20 mouse cellular contexts compared by ENCODE assay signal in the genomic region with DNA sequence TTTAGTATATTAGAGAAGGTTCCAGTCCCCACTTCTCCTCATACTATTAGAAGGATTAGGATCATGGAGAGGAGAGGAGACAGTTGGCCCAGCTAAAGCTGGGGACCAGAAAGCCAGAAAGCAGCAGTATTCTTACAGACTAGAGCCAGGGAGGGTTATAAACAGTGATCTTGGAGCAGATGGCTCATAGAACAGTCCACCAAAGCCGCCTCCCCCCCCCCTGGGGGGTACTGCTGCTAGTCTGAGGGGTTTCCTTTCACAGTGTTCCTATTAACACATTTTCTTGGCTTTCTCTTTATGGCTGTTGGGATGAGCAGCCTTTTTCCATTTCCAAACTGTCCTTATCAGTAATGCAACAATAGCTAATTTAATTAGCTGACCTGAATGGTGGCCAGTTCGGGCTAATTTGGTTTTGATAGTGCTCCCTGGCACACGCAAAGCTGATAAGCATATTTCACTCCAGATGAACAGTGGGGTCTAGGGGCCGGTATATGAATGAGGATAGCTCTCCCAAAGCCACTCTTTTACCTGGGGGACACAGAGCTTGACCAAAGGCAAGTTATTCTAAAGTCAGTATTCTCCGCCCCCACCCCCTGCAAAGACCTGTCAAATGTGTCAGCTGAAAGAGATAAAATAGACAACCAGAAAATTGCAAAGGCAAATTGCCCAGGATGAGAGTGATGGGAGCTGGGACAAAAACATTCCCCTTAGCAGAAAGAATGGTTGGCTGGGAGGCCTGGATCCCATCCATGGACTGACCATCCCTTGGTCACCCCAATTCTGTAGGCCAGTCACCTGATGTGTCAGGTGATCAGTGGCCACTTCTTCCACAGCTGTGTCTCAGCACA.
A peak's percentile ranks its signal among the peaks of the same experiment; 100 is the strongest.
DNase-seq lines count a peak whose midpoint lies in the region; ATAC-seq lines count a peak whose summit lies in the region.
"Had no signal": no experiment of that assay in that cellular context is flagged by ENCODE, and none has a peak within 500 bp of the region (broad histone marks: within the 10 kb centered on the region; RNA-seq: fewer than 3 reads in every experiment).

No protein-coding gene starts in this region.

- no peaks in the 10 kb centered on the region for H3K36me3 ChIP-seq in forebrain, embryonic 14.5 days (ENCODE audit: control insufficient read depth, insufficient read depth, low read length)
- no peaks in the 10 kb centered on the region for H3K36me3 ChIP-seq in forebrain, embryonic 11.5 days (ENCODE audit: control insufficient read depth, insufficient read depth, low read length)
- H3K36me3 ChIP-seq in midbrain, embryonic 11.5 days (ENCODE audit: control insufficient read depth, insufficient read depth, low read length) = no peaks in the 10 kb centered on the region
- no peaks in the 10 kb centered on the region; the same call in 1 of the 2 replicates for H3K36me3 ChIP-seq in midbrain, embryonic 16.5 days (ENCODE audit: control insufficient read depth, insufficient read depth, low read length)
- H3K36me3 ChIP-seq in forebrain, embryonic 16.5 days (ENCODE audit: control insufficient read depth, insufficient read depth) = no peaks in the 10 kb centered on the region; the same call in 1 of the 2 replicates
- H3K36me3 ChIP-seq in hindbrain, embryonic 16.5 days (ENCODE audit: control insufficient read depth, insufficient read depth, low read length) = no peaks in the 10 kb centered on the region
- H3K36me3 ChIP-seq in heart, embryonic 11.5 days (ENCODE audit: control insufficient read depth, insufficient read depth, low read length) = no peaks in the 10 kb centered on the region
- H3K36me3 ChIP-seq: heart, embryonic 10.5 days; limb, embryonic 13.5 days; lung, embryonic 15.5 days had no signal

- no peaks in the 10 kb centered on the region for H3K9me3 ChIP-seq in forebrain, embryonic 14.5 days (replicated peaks; ENCODE audit: control insufficient read depth, low read length)
- no peaks in the 10 kb centered on the region for H3K9me3 ChIP-seq in forebrain, embryonic 11.5 days (ENCODE audit: control insufficient read depth, low read length)
- H3K9me3 ChIP-seq in midbrain, embryonic 11.5 days (ENCODE audit: control insufficient read depth, low read length) = no peaks in the 10 kb centered on the region
- no peaks in the 10 kb centered on the region for H3K9me3 ChIP-seq in midbrain, embryonic 16.5 days (replicated peaks; ENCODE audit: control insufficient read depth, low read length, poor library complexity, severe bottlenecking)
- no peaks in the 10 kb centered on the region for H3K9me3 ChIP-seq in forebrain, embryonic 16.5 days (ENCODE audit: control insufficient read depth, low read length)
- no peaks in the 10 kb centered on the region for H3K9me3 ChIP-seq in hindbrain, embryonic 16.5 days (ENCODE audit: control insufficient read depth, low read length)
- no peaks in the 10 kb centered on the region for H3K9me3 ChIP-seq in heart, embryonic 11.5 days (replicated peaks; ENCODE audit: control insufficient read depth, low read length)
- H3K9me3 ChIP-seq: embryonic facial prominence, embryonic 15.5 days; heart, embryonic 10.5 days; limb, embryonic 13.5 days; lung, embryonic 15.5 days had no signal

- DNase-seq in forebrain, embryonic 14.5 days (ENCODE audit: low spot score) = peak; percentile 68
- DNase-seq in forebrain, embryonic 11.5 days (ENCODE audit: low spot score) = no peak
- no peak for DNase-seq in midbrain, embryonic 11.5 days (ENCODE audit: low spot score, missing footprints)
- no peak for DNase-seq in urinary bladder, postnatal 14 days (ENCODE audit: low spot score)
- DNase-seq: B cell, adult 2 months; cerebellum, adult 9-11 months; gastrocnemius, adult 2 months; heart, postnatal 10 days; kidney, adult 2 months; lung, postnatal 4 days; right cerebral cortex, postnatal 25 days had no signal

- no peak overlapping the region for H3K4me2 ChIP-seq in forebrain, embryonic 14.5 days (ENCODE audit: low read length)
- no peak overlapping the region for H3K4me2 ChIP-seq in forebrain, embryonic 11.5 days (ENCODE audit: low read depth, low read length, severe bottlenecking)
- no peak overlapping the region for H3K4me2 ChIP-seq in midbrain, embryonic 11.5 days
- no peak overlapping the region for H3K4me2 ChIP-seq in midbrain, embryonic 16.5 days (ENCODE audit: low read length)
- H3K4me2 ChIP-seq in forebrain, embryonic 16.5 days (ENCODE audit: low read length) = no peak overlapping the region
- H3K4me2 ChIP-seq in hindbrain, embryonic 16.5 days (ENCODE audit: low read length) = no peak overlapping the region
- no peak overlapping the region for H3K4me2 ChIP-seq in heart, embryonic 11.5 days
- H3K4me2 ChIP-seq: embryonic facial prominence, embryonic 15.5 days; limb, embryonic 13.5 days; lung, embryonic 15.5 days had no signal

- peak; percentile 63; the same call in 1 of the 2 replicates for ATAC-seq in forebrain, embryonic 14.5 days
- no peak for ATAC-seq in forebrain, embryonic 11.5 days (replicated peaks; ENCODE audit: low FRiP score)
- ATAC-seq in midbrain, embryonic 11.5 days (ENCODE audit: low FRiP score) = 0 out of 2 replicates have a peak, but pooled peaks have one; percentile 19
- ATAC-seq in midbrain, embryonic 16.5 days = no peak
- peak; percentile 83 for ATAC-seq in forebrain, embryonic 16.5 days
- ATAC-seq in hindbrain, embryonic 16.5 days = peak; percentile 79
- no peak for ATAC-seq in heart, embryonic 11.5 days (replicated peaks; ENCODE audit: insufficient number of reproducible peaks, low FRiP score, low TSS enrichment)

- H3K27me3 ChIP-seq in forebrain, embryonic 14.5 days (replicated peaks; ENCODE audit: control insufficient read depth, insufficient read depth, low read length) = no peaks in the 10 kb centered on the region
- H3K27me3 ChIP-seq in forebrain, embryonic 11.5 days (ENCODE audit: control insufficient read depth, insufficient read depth, low read length) = no peaks in the 10 kb centered on the region
- no peaks in the 10 kb centered on the region for H3K27me3 ChIP-seq in midbrain, embryonic 11.5 days (ENCODE audit: control insufficient read depth, insufficient read depth, low read length)
- H3K27me3 ChIP-seq in midbrain, embryonic 16.5 days (ENCODE audit: control insufficient read depth, insufficient read depth, low read depth, low read length) = no peaks in the 10 kb centered on the region
- no peaks in the 10 kb centered on the region for H3K27me3 ChIP-seq in forebrain, embryonic 16.5 days (replicated peaks; ENCODE audit: control insufficient read depth, insufficient read depth, low read length)
- H3K27me3 ChIP-seq in hindbrain, embryonic 16.5 days (replicated peaks; ENCODE audit: control insufficient read depth, insufficient read depth, low read length) = no peaks in the 10 kb centered on the region
- H3K27me3 ChIP-seq in heart, embryonic 11.5 days (ENCODE audit: control insufficient read depth, insufficient read depth, low read length) = no peaks in the 10 kb centered on the region
- H3K27me3 ChIP-seq: embryonic facial prominence, embryonic 15.5 days; limb, embryonic 13.5 days; lung, embryonic 15.5 days had no signal

- H3K4me3 ChIP-seq in forebrain, embryonic 14.5 days (ENCODE audit: low read depth, low read length) = no peak overlapping the region
- H3K4me3 ChIP-seq in forebrain, embryonic 11.5 days (ENCODE audit: low read depth, low read length) = no peak overlapping the region
- H3K4me3 ChIP-seq in midbrain, embryonic 11.5 days (ENCODE audit: low read depth, low read length) = no peak overlapping the region
- no peak overlapping the region for H3K4me3 ChIP-seq in midbrain, embryonic 16.5 days (ENCODE audit: low read depth, low read length)
- H3K4me3 ChIP-seq in forebrain, embryonic 16.5 days (replicated peaks; ENCODE audit: low read length) = no peak overlapping the region
- no peak overlapping the region for H3K4me3 ChIP-seq in hindbrain, embryonic 16.5 days (ENCODE audit: low read length)
- no peak overlapping the region for H3K4me3 ChIP-seq in heart, embryonic 11.5 days (ENCODE audit: low read depth, low read length)
- H3K4me3 ChIP-seq: embryonic facial prominence, embryonic 15.5 days; gastrocnemius, adult 2 months; heart, embryonic 10.5 days; limb, embryonic 13.5 days; lung, embryonic 15.5 days had no signal

- no peaks in the 10 kb centered on the region for H3K4me1 ChIP-seq in forebrain, embryonic 14.5 days (ENCODE audit: control insufficient read depth, insufficient read depth, low read length)
- H3K4me1 ChIP-seq in forebrain, embryonic 11.5 days (replicated peaks; ENCODE audit: control insufficient read depth, insufficient read depth, low read length) = no peaks in the 10 kb centered on the region
- no peaks in the 10 kb centered on the region for H3K4me1 ChIP-seq in midbrain, embryonic 11.5 days (ENCODE audit: control insufficient read depth, insufficient read depth, low read length)
- peaks cover 6% of the 10 kb centered on the region for H3K4me1 ChIP-seq in midbrain, embryonic 16.5 days (ENCODE audit: control insufficient read depth, insufficient read depth, low read length)
- peaks cover 4% of the 10 kb centered on the region; the same call in 1 of the 2 replicates for H3K4me1 ChIP-seq in forebrain, embryonic 16.5 days (replicated peaks; ENCODE audit: control insufficient read depth, insufficient read depth, low read length)
- no peaks in the 10 kb centered on the region; the same call in 1 of the 2 replicates for H3K4me1 ChIP-seq in hindbrain, embryonic 16.5 days (ENCODE audit: control insufficient read depth, insufficient read depth, low read depth, low read length)
- no peaks in the 10 kb centered on the region for H3K4me1 ChIP-seq in heart, embryonic 11.5 days (ENCODE audit: control insufficient read depth, insufficient read depth, low read length)
- H3K4me1 ChIP-seq: embryonic facial prominence, embryonic 15.5 days; heart, embryonic 10.5 days; lung, embryonic 15.5 days had no signal

- no peak overlapping the region for H3K27ac ChIP-seq in forebrain, embryonic 14.5 days (ENCODE audit: low read depth, low read length)
- H3K27ac ChIP-seq in forebrain, embryonic 11.5 days (ENCODE audit: low read depth, low read length) = no peak overlapping the region
- H3K27ac ChIP-seq in midbrain, embryonic 11.5 days (ENCODE audit: low read depth, low read length) = no peak overlapping the region
- no peak overlapping the region for H3K27ac ChIP-seq in midbrain, embryonic 16.5 days (ENCODE audit: low read length)
- H3K27ac ChIP-seq in forebrain, embryonic 16.5 days (ENCODE audit: low read length) = no peak overlapping the region
- no peak overlapping the region for H3K27ac ChIP-seq in hindbrain, embryonic 16.5 days (ENCODE audit: low read depth, low read length)
- H3K27ac ChIP-seq in heart, embryonic 11.5 days (ENCODE audit: low read depth, low read length) = no peak overlapping the region
- H3K27ac ChIP-seq: embryonic facial prominence, embryonic 15.5 days; gastrocnemius, adult 2 months; heart, embryonic 10.5 days; limb, embryonic 13.5 days; liver, embryonic 14.5 days; lung, embryonic 15.5 days had no signal

- 56% methylated on average over 5 of the region's 5 CpGs for WGBS in forebrain, embryonic 14.5 days
- WGBS in forebrain, embryonic 11.5 days = 72% methylated on average over 5 of the region's 5 CpGs
- WGBS in midbrain, embryonic 11.5 days = 70% methylated on average over 5 of the region's 5 CpGs
- 52% methylated on average over 5 of the region's 5 CpGs for WGBS in midbrain, embryonic 16.5 days
- 59% methylated on average over 5 of the region's 5 CpGs for WGBS in forebrain, embryonic 16.5 days
- WGBS in hindbrain, embryonic 16.5 days = 39% methylated on average over 5 of the region's 5 CpGs
- WGBS in heart, embryonic 11.5 days (ENCODE audit: insufficient replicate concordance) = 61% methylated on average over 5 of the region's 5 CpGs

- H3K9ac ChIP-seq in forebrain, embryonic 14.5 days (ENCODE audit: low read length) = no peak overlapping the region
- no peak overlapping the region for H3K9ac ChIP-seq in forebrain, embryonic 11.5 days (ENCODE audit: low read length)
- H3K9ac ChIP-seq in midbrain, embryonic 11.5 days (ENCODE audit: low read length) = no peak overlapping the region
- H3K9ac ChIP-seq in midbrain, embryonic 16.5 days (ENCODE audit: low read depth, low read length) = no peak overlapping the region
- no peak overlapping the region for H3K9ac ChIP-seq in forebrain, embryonic 16.5 days (replicated peaks; ENCODE audit: low read depth, low read length)
- no peak overlapping the region for H3K9ac ChIP-seq in hindbrain, embryonic 16.5 days (ENCODE audit: low read depth, low read length)
- no peak overlapping the region for H3K9ac ChIP-seq in heart, embryonic 11.5 days (ENCODE audit: low read depth, low read length)
- H3K9ac ChIP-seq: embryonic facial prominence, embryonic 15.5 days; limb, embryonic 13.5 days; liver, embryonic 14.5 days; lung, embryonic 15.5 days had no signal

Comparison
In these comparisons a context has a peak if more than half of its experiments do, and no peak if none do; other contexts are left out.
1. ATAC-seq: peak in forebrain, embryonic 14.5 days (single experiment), midbrain, embryonic 11.5 days (single experiment), forebrain, embryonic 16.5 days (single experiment) and hindbrain, embryonic 16.5 days (single experiment); none in forebrain, embryonic 11.5 days (single experiment), midbrain, embryonic 16.5 days (single experiment) and heart, embryonic 11.5 days (single experiment).